Mouse (Mus musculus) megakaryocyte, embryonic 14.5 days (primary cell): ENCODE data around the gene Mov10l1. TPM values are rescaled to one million over a fixed set of nuclear protein-coding genes. Genes with fewer than 3 reads are reported as not detected.
A peak's percentile ranks its signal among the peaks of the same experiment; 100 is the strongest.

Experiments used
- H3K27me3 ChIP-seq: replicated peaks from 2 replicates; pipeline ENCODE3; 2012; ENCODE audit warnings: inconsistent platforms
- H3K36me3 ChIP-seq: replicated peaks from 2 replicates; pipeline ENCODE3; 2012; ENCODE audit warnings: low read length, inconsistent platforms, mixed read lengths
- H3K4me1 ChIP-seq: 2 replicates; pipeline ENCODE4 v1.6.1; 2012; ENCODE audit warnings: inconsistent platforms
- H3K4me3 ChIP-seq: replicated peaks from 2 replicates; pipeline ENCODE3; 2012; ENCODE audit warnings: moderate library complexity, mild to moderate bottlenecking, inconsistent platforms
- H3K9me3 ChIP-seq: 2 replicates; pipeline ENCODE4 v1.6.1; 2012; ENCODE audit warnings: inconsistent platforms
- FLI1 ChIP-seq: IDR thresholded peaks from 2 replicates; pipeline ENCODE4 v1.6.1; 2012; ENCODE audit warnings: low read length, inconsistent platforms, mixed read lengths
- GATA1 ChIP-seq: IDR thresholded peaks from 3 replicates; pipeline ENCODE4 v1.6.1; 2012; ENCODE audit warnings: mixed read lengths, low read length, inconsistent platforms, borderline replicate concordance
- polyA plus RNA-seq: library from polyadenylated mRNA; stranded (reverse); fragments of >175 nt; gene quantifications from 2 replicates; pipeline ENCODE4 v1.2.3, GENCODE M21; 2012; ENCODE audit warnings: low replicate concordance; ENCODE audit not compliant: insufficient read depth

Mov10l1 gene
- polyA plus RNA-seq: 0.21 TPM in 1 of 2 replicates, not detected in the other

DNA sequence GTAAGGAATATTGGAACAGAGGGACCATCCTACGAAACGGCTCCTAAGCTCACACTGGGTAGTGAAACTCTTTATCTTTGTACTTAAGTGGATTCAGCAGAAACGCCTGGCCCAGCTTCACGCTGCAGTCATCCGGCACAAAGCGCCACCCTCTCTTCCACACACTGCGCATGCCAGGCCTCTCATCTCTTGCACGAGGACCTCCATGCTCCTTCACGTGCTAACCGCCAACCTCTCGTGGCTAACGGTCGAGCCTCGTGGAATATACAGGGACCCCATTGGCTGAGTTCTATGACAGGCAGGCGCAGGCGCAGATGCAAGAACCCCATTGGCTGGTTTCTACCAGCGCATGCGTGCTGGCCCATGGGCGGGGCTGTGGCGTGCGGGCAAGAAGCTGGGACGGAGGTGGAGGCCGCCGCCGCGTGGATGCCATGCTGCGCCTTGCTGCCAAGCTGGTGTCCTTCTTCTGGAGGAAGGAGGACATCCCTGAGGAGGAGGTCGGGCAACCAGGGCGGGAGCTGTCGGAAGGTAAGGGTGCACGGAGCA, at the start of gene Mov10l1:
Gene Mov10l1 (plus strand): TSS at position 376 of the 546 bp plus-strand sequence.
- Histone ChIP-seq H3K4me1 (no peaks in the 10 kb centered on the region), H3K9me3 (no peaks in the 10 kb centered on the region), H3K4me3 (no peak within 1 kb of the TSS), H3K27me3 (peaks cover 16% of the 10 kb centered on the region), H3K36me3 (no peaks in the 10 kb centered on the region)
- no peak for TF ChIP-seq GATA1
- no peak for TF ChIP-seq FLI1

DNA sequence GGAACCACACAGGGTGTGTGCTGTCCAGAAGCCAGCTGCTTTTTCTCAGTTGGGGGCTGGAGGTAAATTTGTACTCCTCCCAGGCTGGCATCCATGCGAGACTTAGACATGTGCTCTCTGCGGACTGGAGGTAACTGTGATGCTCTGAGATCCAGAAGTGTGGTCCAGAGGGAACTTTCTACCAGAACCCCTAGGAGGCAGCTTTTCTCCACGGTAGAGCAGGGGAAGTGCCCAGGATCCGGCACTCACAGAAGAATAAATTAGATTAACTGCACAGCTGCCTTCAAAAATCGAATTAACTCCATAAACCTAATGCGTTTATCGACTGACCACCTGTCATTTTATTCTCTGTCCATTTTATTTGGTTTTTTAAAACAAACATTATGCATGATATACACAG, 48.6 kb upstream of the Mov10l1 start:
- no peak for TF ChIP-seq FLI1
- TF ChIP-seq GATA1: no peak
- no peaks in the 10 kb centered on the region for H3K36me3 ChIP-seq
- no peak overlapping the region for H3K4me3 ChIP-seq
- peaks cover 20% of the 10 kb centered on the region for H3K4me1 ChIP-seq
- H3K27me3 ChIP-seq: peaks cover 20% of the 10 kb centered on the region
- H3K9me3 ChIP-seq: peaks cover 8% of the 10 kb centered on the region; the same call in 1 of the 2 replicates

DNA sequence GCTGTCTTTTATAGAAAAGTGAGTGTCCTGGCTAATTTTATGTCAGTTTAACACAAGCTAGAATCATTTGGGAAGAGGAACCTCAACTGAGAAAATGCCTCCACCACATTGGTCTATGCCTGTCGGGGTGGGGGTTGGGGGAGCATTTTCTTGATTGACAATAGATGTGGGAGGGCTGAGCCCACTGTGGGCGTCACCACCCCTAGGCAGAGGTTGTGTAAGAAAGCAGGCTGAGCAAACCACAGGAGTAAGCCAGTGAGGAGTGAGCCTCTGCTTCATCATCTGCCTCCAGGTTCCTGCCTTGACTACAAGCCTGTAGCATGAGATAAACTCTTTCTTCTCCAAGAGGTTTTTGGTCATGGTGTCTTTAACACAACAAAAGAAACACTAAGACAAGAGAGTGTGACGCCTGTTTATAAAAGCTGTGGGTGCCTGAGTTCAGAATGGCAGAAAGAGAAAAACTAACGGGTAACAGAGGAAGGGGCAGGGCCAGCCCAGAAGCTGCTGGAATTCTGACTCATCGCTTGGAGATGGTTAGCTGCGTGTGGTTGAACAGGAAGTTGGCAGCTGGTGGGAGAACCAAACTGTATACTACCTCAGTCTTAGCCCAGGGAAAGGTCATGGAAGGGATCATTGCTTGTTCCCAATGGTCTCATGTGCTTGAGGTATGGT, 46.0 kb upstream of the Mov10l1 start:
- no peak for TF ChIP-seq FLI1
- TF ChIP-seq GATA1: no peak
- Histone ChIP-seq H3K27me3 (peaks cover 22% of the 10 kb centered on the region), H3K9me3 (peaks cover 4% of the 10 kb centered on the region; the same call in 1 of the 2 replicates), H3K36me3 (no peaks in the 10 kb centered on the region), H3K4me1 (peaks cover 24% of the 10 kb centered on the region), H3K4me3 (peak overlapping the region; percentile 71)

DNA sequence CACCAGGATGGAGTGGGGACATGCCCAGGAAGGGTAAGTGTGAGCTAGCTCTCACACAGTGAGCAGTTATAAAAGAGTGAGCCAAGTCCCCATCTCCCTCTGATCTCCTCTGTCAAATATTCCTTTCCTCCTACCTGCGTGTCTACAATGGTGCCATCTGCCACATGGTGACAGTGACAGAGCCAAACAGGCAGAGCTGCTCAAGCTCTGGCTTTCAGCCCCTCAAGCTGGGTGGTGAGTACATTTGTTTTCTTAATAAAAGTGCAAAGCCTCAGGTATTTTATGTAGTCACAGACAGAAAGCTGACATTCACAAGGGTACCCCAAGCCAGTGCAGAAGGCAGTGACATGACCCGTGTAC, 45.4 kb upstream of the Mov10l1 start:
- Histone ChIP-seq H3K4me1 (peaks cover 24% of the 10 kb centered on the region), H3K36me3 (no peaks in the 10 kb centered on the region), H3K4me3 (peak overlapping the region; percentile 70), H3K9me3 (peaks cover 4% of the 10 kb centered on the region; the same call in 1 of the 2 replicates), H3K27me3 (peaks cover 20% of the 10 kb centered on the region)
- TF ChIP-seq GATA1 (no peak), FLI1 (no peak)

DNA sequence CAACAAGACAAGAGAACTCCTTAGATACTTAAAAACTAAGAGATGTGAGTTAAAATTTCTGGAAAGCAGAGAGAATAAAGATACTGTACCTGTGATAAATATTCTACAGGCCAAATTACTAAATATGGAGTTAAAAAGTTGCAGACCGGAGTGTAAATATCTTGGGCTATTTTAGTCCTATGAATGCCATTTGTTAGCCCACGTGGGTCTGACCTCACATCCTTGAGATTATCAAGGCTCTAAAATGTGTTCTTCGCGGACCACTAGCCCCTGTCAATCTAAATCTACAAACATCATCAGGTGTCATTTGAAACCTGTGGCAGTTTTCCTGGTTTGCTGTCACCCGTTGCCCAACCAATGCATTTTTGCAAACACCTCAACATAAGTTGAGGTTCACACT, 39.9 kb upstream of the Mov10l1 start:
- H3K4me3 ChIP-seq: no peak overlapping the region
- H3K27me3 ChIP-seq: peaks cover 29% of the 10 kb centered on the region
- peaks cover 5% of the 10 kb centered on the region; the same call in 1 of the 2 replicates for H3K4me1 ChIP-seq
- H3K36me3 ChIP-seq: no peaks in the 10 kb centered on the region
- TF ChIP-seq GATA1 (no peak), FLI1 (no peak)
- no peaks in the 10 kb centered on the region for H3K9me3 ChIP-seq

DNA sequence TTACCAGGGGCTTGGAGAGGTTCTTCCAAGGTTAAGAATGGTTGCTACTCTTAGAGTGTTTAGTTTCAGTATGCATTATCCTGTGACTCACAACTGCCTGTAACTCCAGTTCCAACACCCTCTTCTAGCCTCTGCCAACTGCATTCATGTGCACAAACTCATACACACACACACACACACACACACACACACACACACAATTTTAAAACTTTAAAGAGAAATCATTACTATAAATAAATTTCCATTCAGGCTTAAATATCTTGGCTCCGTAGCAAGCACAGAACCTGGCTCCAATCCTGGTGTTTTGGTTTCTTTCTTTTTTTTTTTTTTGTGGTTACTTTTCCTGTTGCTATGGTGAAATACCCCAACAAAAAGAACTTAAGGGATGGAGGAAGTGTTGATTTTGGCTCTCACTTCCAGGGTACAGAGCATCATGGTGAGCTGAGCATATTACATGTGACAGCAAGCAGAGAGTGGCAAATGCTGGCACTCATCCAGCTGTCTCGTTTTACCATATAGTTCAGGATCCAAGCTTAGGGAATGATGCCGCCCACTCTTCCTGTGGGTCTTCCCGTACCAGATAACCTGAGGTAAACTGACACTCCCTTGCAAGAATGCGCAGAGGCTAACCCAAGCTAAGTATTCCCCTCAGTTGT, 38.7 kb upstream of the Mov10l1 start:
- peaks cover 4% of the 10 kb centered on the region; the same call in 1 of the 2 replicates for H3K4me1 ChIP-seq
- peaks cover 30% of the 10 kb centered on the region for H3K27me3 ChIP-seq
- TF ChIP-seq GATA1 (no peak), FLI1 (no peak)
- H3K9me3 ChIP-seq: no peaks in the 10 kb centered on the region
- H3K4me3 ChIP-seq: no peak overlapping the region
- H3K36me3 ChIP-seq: no peaks in the 10 kb centered on the region

DNA sequence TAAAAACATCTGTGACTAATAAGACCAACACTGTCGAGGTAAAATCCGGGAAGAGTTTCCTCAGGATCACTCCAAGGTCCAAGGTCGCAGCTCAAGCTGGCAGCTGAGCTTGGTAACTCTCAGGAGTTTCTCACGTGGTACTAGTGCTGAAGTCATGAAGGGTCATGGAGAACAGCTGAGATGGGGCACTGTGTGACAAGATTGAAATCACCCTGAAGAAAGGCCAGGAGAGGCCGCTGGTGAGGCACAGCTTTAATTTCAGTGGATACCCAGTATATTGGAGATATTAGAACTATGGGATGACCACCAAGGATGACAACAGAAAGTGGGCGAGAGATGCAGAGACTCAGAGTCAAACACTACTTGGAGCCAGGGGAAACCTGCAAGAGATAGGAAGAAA, 35.9 kb upstream of the Mov10l1 start:
- Histone ChIP-seq H3K36me3 (no peaks in the 10 kb centered on the region), H3K27me3 (peaks cover 26% of the 10 kb centered on the region), H3K4me1 (no peaks in the 10 kb centered on the region), H3K9me3 (no peaks in the 10 kb centered on the region), H3K4me3 (no peak overlapping the region)
- TF ChIP-seq GATA1 (no peak), FLI1 (no peak)

DNA sequence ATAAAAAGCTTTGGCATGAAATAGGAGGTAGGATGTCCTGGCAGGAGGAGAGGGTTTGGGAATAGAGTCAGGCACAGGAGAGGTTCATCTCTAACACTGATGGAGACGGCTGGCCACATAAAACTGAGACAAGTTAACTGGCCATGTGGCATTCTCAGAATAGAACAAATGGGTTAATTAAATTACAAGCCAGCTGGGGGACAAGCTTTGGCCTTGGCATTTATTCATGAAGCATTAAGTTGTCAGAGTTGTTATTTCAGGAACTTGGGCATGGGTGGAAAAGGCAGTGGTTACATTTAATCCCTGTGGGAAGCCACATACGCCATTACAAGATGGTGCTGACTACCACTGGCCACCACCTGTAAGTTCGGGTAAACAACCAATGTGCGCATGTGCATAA, 31.5 kb upstream of the Mov10l1 start:
- no peak overlapping the region for H3K4me3 ChIP-seq
- H3K27me3 ChIP-seq: peaks cover 49% of the 10 kb centered on the region
- H3K4me1 ChIP-seq: peaks cover 5% of the 10 kb centered on the region; the same call in 1 of the 2 replicates
- H3K9me3 ChIP-seq: no peaks in the 10 kb centered on the region
- H3K36me3 ChIP-seq: no peaks in the 10 kb centered on the region
- TF ChIP-seq GATA1 (no peak), FLI1 (no peak)

DNA sequence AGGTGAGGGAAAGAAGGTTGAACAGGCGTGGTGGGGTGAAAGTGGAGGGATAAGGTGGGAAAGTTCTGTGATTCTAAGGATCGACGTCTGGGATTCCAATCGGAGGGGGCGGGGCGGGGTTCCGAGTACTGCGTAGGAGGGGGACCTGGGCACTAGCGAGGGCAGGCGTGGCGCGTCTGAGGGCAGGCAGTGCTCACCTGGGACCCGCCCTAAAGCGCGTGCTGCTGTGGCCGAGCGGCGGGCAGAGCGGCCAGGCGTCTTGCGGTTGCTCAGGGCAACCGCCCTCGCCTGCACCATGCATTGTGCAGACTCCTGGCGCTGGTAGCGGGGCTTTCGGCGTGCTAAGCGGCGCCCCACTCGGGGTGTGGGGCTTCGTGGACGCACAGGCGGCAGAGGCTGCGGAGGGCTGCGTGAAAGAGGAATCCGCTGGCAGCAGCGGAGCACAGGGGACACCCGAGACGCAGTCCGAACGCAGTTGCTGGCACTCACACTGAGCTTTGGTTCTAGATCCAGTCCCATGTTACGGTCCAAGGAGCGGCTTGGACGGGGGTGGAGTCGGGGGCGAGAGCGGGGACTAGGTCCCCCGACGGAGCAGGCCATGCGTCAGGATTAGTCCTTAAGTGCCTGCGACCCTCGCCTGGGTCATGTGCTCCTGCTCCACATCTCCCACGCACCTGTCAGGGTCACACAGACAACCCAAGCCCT, 28.2 kb upstream of the Mov10l1 start, which contains the start of gene Ttll8:
Gene Ttll8 (minus strand): TSS at position 51 of the 705 bp plus-strand sequence.
- H3K9me3 ChIP-seq: no peaks in the 10 kb centered on the region
- H3K4me3 ChIP-seq: no peak within 1 kb of the TSS
- TF ChIP-seq GATA1 (no peak), FLI1 (no peak)
- H3K4me1 ChIP-seq: peaks cover 5% of the 10 kb centered on the region; the same call in 1 of the 2 replicates
- no peaks in the 10 kb centered on the region for H3K36me3 ChIP-seq
- H3K27me3 ChIP-seq: peaks cover 64% of the 10 kb centered on the region
